Mouse (Mus musculus): ENCODE data around the gene Gm17304. TPM values are rescaled to one million over a fixed set of nuclear protein-coding genes. Genes with fewer than 3 reads are reported as not detected.

The Gm17304 gene
- total RNA-seq (2021): not detected in 2 replicates
- long read RNA-seq, experiment 1: 0 reads
- long read RNA-seq, experiment 2: 0 reads

DNA sequence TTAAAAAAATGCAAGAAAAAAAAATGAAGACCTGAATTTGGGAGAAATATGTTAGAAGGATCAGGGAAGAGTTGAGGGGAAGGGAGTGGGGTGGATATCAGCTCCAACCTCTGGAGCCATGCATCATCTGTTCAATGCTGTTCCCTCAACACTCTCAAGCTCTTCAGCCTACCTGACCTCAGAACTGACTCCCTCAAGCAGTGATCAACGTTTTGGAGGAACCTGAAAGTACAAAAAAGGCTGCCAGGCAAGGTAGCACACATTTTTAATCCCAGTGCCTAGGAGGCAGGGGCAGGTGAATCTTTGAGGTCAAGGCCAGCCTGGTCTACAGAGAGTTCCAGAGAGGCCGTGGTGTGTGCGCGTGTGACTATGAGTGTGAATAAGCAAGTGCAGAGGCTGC is at the start of gene Gm17304:
Gene Gm17304, plus strand, starts transcription at position 301 of the 400 bp plus-strand sequence.
- DNase-seq: no peak

DNA sequence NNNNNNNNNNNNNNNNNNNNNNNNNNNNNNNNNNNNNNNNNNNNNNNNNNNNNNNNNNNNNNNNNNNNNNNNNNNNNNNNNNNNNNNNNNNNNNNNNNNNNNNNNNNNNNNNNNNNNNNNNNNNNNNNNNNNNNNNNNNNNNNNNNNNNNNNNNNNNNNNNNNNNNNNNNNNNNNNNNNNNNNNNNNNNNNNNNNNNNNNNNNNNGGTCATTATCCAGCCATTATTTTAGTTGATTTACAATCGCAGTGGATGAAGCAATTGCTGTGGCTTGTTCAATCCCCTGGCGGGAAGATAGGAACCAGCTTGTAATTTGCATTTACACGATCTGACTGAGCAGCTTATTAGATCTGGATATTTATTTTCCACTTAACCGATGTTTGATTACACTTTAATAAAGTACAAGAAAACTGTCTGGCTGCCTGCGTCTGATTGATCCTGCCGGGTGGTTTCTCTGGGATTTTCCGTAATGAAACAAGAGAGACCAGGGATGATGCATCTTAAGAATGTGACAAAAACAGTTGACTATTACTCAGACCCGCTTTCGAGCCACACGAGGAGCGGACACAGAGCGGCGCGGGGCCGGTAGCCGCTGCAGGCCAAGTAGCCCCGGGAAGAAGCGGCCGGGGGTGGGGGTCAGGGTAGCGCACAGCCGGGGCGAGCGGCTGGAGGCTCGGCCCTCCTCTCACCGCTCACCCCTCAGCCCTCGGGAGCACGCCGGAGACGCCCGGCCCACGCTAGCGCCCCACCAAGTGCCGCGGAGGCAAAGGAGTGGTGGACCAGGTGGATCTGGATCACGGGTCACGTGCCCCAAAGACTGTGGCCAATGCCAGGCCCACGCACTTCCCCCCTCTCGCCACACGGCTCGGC is 48.0 kb upstream of the Gm17304 start:
- no peak for DNase-seq

DNA sequence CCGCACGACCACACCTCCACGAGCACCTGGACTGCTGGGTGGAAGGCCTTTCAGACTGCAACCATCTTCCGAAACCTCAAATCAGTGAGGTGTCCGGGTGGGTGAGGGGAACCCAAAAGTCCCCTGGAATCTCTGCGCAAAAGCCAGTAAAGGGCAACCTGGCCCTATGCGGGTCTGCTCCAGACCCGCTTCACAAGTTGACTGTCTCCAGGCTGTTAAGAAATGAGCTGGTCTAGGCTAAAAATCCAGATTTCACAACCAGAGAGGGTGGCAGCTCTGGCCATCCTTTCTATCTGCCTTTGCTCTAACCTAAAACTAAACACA is 47.4 kb upstream of the Gm17304 start:
- DNase-seq: no peak

DNA sequence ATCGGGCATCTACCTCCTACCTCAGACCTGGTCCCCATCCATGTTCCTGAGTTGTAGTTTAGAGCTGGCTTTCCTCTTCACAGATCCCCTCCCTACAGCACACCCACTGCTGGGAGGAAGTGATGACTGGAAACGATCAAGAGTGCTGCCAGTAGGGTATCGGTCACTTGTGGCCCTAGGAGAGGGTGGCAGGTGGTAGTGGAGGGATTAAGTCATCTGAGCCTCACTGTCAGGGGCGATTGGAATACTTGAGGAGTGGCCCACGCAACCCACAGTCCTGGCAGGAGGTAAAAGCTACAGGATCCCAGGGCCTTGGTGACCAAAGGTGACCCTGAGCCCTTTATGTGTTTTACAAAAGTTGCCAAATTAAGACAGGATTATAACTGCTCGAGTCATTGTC is 42.9 kb upstream of the Gm17304 start:
- DNase-seq: no peak

DNA sequence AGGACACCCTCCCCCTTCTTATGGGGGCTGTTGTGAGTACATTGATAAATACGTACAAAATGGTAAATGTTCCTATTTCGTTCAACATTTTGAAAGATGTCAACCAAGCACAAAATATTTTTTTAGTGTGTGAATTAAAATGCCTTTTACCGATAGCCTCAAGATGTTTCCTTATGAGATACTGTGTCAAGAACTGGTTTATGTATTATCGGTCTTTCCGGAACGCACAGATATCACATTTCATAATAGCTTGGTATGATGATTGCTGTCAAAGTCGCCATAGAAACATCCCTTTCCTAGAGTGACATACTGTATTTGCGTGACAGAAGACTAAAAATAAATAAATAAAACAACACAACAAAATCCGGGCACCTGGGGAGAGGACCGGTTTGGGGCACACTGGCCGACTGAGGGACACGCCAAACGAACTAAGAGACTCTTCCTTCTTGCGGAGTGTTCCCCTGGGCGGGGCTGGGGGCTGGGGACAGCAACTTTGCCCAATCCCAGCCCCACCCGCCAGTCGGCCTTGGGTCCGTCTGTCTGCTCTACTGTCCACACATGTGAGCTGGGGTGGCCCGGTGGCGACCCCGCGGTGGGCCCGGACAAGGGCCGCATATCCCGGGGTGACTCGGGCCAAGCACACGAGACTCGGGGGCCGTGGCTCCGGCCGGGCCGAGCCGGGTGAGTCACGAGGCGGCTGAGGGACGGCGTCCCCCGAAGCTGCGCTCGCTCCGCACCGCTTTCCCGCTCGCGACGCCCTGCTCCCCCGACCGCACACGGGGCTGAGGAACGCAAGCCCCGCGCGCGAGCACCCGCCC is 34.9 kb upstream of the Gm17304 start:
- DNase-seq: no peak

DNA sequence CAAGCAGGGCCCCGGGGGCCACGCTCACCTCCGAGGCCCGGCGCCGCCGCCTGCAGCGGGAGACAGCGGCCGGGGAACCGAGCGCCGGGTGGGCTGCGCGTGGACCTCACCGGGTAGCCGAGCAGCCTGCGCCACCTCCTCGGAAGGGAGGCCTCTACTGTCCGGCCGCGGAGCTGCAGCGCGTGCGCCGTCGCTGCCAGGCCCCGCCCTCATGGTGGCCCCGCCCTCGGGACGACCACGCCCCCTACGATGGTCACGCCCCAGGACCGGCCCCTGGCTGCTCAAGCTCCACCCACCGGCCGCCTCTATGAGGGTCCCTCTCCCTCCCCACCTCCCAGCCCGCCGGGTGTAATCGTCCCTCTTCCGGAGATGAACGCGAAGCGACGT is 34.3 kb upstream of the Gm17304 start:
- DNase-seq: peak; percentile 93

DNA sequence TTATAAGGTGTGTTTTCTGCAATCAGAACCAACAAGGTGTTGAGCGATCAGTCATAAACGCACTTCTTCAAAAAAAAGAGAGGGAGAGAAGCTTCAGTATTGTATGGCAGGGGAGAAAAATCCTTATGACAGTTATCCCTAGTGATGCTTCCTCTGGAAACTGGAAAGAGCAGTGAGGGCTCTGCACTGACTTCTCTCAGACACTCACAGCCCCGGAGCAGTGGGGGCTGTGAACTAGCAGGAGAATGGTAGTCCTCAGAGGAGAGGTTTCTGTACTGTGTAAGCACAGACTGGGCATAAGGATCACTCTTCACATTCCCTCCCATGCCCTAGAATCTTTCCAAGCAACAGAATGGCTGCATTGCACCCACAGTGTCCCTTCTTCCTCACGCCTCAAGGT is 33.8 kb upstream of the Gm17304 start:
- no peak for DNase-seq

DNA sequence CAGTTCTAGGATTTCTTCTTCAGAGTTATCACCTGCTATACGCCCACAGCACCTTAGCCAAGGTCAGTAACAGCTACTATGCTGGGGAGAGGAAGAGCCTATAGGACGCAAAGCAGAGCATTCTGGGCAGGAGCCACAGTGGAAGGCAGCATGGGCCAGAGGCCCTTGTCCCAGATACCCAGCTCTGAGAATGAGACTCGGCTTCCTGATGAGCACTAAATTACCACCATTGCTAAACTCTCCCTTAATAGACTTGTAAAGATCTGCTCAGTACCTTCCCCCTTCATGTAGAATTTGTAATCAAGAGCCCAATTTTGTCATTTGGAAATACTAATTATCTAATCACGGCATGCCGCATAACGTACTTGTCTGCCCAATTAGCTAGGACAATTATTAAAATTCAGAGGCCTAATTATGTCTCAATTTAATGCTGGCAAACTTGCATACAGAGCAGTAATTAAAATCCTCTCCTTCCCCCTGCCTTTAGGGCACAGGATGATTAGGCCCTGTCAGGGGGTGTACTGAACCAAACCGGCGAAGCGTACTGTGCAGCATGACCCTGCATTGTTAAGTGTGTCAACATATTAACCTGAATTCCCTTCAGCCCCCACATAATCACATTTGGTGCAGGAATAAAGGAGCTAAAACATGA is 31.5 kb upstream of the Gm17304 start:
- no peak for DNase-seq

DNA sequence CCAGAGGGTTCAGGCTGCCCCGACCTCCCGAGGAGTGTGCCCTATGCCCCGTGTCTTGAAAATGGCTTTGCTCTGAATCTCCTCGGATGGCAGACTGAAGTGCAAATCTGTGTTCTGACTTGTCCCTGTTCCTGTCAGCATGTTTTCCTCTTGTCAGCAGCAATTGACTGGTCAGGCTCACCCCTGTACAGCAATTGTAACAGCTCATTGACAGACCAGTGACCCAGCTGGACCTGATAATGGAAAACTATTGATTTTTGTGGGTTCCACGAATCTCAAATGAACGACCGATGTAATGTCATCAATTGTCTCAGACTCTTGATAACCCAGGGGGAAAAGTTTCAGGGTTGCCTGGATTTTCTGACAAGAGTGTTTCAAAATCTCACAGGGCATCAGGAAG is 28.0 kb upstream of the Gm17304 start:
- DNase-seq: no peak

- no peak for DNase-seq
Measured at GRCm38 (mm10) chr5:106589006-106589405, 19.9 kb upstream of the Gm17304 start.

DNA sequence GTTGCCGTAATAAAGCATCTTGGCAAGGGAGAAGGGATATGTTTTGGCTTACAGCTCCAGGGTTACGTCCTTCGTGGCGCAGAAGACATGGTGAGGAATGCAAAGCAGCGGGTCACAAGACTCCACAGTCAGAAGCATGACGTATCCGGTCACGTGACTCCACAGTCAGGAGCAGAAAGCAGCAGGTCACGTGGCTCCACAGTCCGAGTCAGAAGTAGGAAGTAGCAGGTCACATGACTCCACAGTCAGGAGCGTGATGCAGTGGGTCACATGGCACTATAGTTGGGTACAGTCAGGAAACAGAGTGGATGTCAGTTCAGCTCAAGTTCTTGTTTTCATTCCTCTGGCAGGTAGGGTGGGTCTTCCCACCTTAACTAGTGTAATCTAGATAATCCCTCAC is 19.2 kb upstream of the Gm17304 start:
- DNase-seq: no peak

- DNase-seq: no peak
Measured at GRCm38 (mm10) chr5:106590686-106591085, 18.2 kb upstream of the Gm17304 start.

GRCm38 (mm10) chr5:106594388-106594787 is 14.5 kb upstream of the Gm17304 start:
- DNase-seq: no peak

DNA sequence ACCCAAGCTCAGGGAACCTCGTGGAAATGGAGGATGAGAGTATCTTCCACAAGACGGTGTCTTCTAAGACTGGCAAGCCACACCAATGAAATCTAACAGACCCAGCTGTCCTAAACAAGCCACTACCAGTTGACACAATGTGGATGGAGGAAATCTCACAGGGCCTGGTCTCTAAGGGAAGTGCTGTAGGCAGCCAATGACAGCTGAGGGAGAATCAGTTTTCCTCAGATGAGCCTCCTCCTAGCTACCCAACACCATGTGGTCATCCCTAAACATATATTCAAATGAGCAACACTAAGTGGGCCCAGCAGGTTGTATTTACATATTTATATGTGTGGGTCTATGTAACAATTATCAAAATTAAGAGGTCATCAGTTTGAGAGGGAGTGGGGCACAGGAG is 11.4 kb upstream of the Gm17304 start:
- DNase-seq: no peak

- no peak for DNase-seq
Measured at GRCm38 (mm10) chr5:106599482-106599881, 9.4 kb upstream of the Gm17304 start.

DNA sequence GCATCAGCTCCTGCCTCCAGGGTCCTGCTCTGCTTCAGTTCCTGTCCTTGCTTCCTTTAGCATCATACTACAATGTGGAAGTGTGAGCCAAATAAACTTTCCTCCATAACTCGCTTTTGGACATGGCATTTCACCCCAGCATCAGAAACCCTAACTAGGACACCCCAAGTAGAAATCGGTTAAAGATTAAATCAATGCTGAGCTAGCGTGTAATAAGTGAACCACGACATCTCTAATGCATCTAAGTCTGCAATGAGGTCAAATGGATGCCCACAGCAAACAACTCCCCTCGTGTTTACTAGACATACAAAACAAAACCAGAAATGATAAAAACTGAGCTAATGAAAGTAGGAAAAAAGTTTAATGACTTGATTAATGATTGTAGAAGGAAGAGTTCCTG is 4.5 kb upstream of the Gm17304 start:
- DNase-seq: no peak

GRCm38 (mm10) chr5:106605096-106605495 is 3.8 kb upstream of the Gm17304 start:
- no peak for DNase-seq

GRCm38 (mm10) chr5:106607081-106607480 is 1.8 kb upstream of the Gm17304 start:
- DNase-seq: no peak

DNA sequence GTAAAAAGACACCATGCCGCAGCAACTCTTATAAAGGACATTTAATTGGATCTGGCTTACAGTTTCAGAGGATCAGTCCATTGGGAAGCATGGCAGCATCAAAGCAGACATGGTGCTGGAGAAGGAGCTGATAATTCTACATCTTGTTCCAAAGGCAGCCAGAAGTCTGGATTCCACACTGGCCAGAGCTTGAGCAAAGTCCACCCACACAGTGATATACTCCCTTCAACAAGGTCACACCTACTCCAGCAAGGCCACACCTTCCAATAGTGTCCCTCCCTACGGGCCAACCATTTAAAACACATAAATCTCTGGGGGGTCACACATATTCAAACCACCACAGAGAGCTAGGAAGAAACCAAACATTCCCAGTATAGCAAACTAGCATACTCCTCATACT is 3.3 kb downstream of the Gm17304 start:
- DNase-seq: no peak

GRCm38 (mm10) chr5:106614570-106614969 is 5.7 kb downstream of the Gm17304 start:
- DNase-seq: no peak

DNA sequence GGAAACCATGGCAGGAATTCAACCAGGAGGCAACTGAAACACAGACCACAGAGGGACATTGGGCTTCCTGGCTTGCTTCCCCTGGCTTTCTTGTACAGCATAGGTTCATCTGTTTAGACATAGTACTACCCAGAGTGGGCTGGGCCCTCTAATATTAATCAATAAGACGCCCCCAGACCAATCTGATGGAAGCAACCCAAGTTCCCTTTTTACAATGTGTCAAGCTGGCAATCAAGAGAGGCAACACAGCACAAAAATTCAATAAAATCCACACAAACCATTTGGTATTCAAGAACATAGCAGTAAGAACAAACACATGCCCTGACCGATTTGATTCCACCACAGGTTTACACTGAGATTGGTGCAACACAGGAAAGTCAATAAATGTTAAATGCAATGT is 6.1 kb downstream of the Gm17304 start:
- DNase-seq: no peak

DNA sequence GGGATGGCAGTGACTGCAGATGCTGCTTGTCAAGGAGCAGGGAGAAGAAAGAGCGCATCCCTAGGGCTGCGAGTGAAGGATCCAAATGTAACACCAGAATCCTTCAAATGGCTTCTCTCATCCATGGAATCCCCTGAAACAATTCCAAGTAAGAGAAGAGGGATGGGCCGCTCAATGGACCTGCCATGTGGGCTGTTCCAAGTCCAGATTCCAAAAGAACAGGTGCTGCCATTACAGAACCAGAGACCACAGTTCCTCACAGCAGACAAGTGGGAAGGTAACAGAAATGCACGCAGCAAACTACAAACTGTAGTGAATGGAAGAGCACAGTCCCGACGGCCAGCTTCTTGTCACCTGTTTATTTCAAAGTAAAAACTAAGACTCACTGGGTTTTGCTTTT is 11.5 kb downstream of the Gm17304 start:
- no peak for DNase-seq

DNA sequence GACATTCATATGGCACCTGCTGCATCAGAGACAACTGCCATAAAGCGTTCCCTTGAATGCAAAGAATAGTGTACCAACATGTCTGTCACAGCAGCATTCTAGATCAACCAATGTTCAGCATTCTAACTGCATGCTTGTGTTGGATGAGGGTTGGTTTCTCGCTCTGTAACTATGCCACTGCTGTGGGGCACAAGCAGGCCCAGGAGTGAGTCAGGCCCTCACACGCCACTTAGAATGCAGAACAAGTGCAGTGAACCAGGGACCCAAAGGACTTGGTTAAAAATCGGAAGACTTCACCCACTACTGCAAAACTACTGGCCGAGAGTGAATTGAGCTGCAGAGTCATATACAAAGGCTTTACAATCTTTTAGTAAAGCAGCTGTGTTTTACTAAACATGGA is 13.3 kb downstream of the Gm17304 start:
- no peak for DNase-seq
